Mouse (Mus musculus) CH12.LX (cell line): ENCODE data around the gene Nol4l.

Experiments
- CTCF ChIP-seq, 2 experiments: IDR thresholded peaks in 1 of 2; conservative IDR thresholded peaks in 1 of 2; 2 replicates each; pipeline ENCODE4 v1.5.1; 2011 to 2012; ENCODE audit warnings: low read depth in 2 of 2, low read length in 2 of 2, improper control_type of control experiment in 1 of 2, inconsistent platforms in 1 of 2, mild to moderate bottlenecking in 1 of 2, moderate library complexity in 1 of 2
- RCOR1 ChIP-seq: conservative IDR thresholded peaks from 2 replicates; pipeline ENCODE4 v1.6.1; 2012; ENCODE audit warnings: low read depth, mild to moderate bottlenecking, inconsistent platforms, low read length, improper control_type of control experiment
- SIN3A ChIP-seq: IDR thresholded peaks from 2 replicates; pipeline ENCODE4 v1.6.1; 2012; ENCODE audit warnings: low read length, improper control_type of control experiment, inconsistent platforms

- TF ChIP-seq CTCF (conservative IDR thresholded peaks at IDR 0.05 in 1 of 2, IDR thresholded peaks at IDR 0.05 in 1 of 2; ENCODE audit: low read depth in 2 of 2, low read length in 2 of 2) (no peak), RCOR1 (no peak), SIN3A (no peak)
These were observed 18.2 kb downstream of the Nol4l start for GRCm38 (mm10) chr2:153511562-153511961.
